Mouse (Mus musculus): Measurements from ENCODE around the gene Slit3.

- no peak for TF ChIP-seq POLR2A (IDR thresholded peaks at IDR 0.05; ENCODE audit: control insufficient read depth in 1 of 2, insufficient read depth in 1 of 2, low read depth in 1 of 2, low read length in 2 of 2, poor library complexity in 1 of 2)
- TF ChIP-seq MEF2A (IDR thresholded peaks at IDR 0.05; ENCODE audit: extremely low read depth, insufficient replicate concordance, low read depth, low read length, poor library complexity, severe bottlenecking), result no peak
- TF ChIP-seq GABPA (IDR thresholded peaks at IDR 0.05; ENCODE audit: low read depth, low read length), result no peak
- TF ChIP-seq ZNF384 (IDR thresholded peaks at IDR 0.05; ENCODE audit: low read depth, low read length), result no peak
- no peak for TF ChIP-seq MAFK (IDR thresholded peaks at IDR 0.05; ENCODE audit: borderline replicate concordance, low read depth, low read length)
- TF ChIP-seq USF1 (IDR thresholded peaks at IDR 0.05; ENCODE audit: low read depth, low read length), result no peak
- TF ChIP-seq CTCF (IDR thresholded peaks at IDR 0.05 in 2 of 3, conservative IDR thresholded peaks at IDR 0.05 in 1 of 3; ENCODE audit: control insufficient read depth in 1 of 3, insufficient read depth in 1 of 3, low read depth in 2 of 3, low read length in 3 of 3, poor library complexity in 1 of 3, severe bottlenecking in 1 of 3), result no peak
- no peak for TF ChIP-seq ZMIZ1 (IDR thresholded peaks at IDR 0.05; ENCODE audit: low read depth, low read length)
- TF ChIP-seq MYC (IDR thresholded peaks at IDR 0.05; ENCODE audit: low read depth, low read length), result no peak
- TF ChIP-seq NELFE (IDR thresholded peaks at IDR 0.05; ENCODE audit: low read depth, low read length), result no peak
- no peak for TF ChIP-seq TAL1 (IDR thresholded peaks at IDR 0.05; ENCODE audit: low read length)
Observed at GRCm38 (mm10) chr11:35627815-35628214, 506.8 kb downstream of the Slit3 start.

Measured in MEL (cell line).